Mouse (Mus musculus): ENCODE data around the gene 2010300C02Rik. TPM values are rescaled to one million over a fixed set of nuclear protein-coding genes. Genes with fewer than 3 reads are reported as not detected.

Gene 2010300C02Rik
- 1.6 TPM for total RNA-seq (2023)

DNA sequence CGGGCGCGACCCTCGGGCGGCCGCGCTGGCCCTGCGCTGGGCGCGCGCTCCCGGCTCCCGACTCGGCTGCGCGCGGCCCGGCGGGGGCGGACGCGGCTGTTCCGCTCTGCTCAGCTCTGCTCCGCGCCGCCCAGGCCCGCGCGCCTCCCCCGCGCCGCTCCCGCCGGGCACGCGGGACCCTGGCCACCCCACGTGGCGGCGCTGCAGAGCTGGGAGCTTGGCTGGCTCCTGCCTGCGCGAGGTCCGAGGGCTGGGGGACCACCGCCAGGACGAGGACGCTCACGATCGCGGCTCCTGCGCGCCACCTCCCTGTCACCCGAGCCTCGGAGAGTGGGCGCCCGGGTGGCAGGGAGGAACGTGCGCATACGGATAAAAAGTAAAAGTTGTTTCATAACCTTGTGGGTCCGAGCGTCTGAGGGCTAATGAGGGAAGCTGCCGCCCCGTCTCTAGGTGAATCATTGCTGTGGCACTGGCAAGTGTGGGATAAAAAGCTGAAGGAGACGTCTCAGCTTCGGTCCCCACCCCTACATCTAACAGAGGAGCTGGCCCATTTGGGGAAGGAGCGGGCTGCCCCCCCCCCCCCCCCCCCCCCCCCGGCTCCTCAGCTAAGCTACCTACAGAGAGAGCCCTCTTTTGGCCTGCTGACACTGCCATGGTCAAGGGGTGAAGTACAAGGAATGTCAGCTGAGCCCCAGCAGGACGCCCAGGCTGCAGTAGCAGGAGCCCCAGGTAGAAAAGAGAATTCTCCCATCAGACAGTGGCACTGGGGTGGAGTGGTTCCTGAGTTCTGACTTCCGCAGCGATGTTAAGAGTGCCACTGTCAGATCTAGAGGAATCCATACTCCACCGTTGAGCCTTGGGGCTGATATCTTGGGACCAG is at the start of gene 2010300C02Rik:
Gene 2010300C02Rik (minus strand): TSS at position 325 of the 880 bp plus-strand sequence.

Other genes with a start within 250 kb of the 2010300C02Rik start
- 48.4 TPM for gene Mgat4a, start 179.1 kb downstream of the 2010300C02Rik start, total RNA-seq (2023)
- 3.0 TPM for gene Tsga10, start 146.3 kb upstream of the 2010300C02Rik start, total RNA-seq (2023)
- 1.5 TPM for gene Lipt1, start 151.7 kb upstream of the 2010300C02Rik start, total RNA-seq (2023)
- gene Mitd1, start 170.3 kb upstream of the 2010300C02Rik start, total RNA-seq (2023), result 30.9 TPM
- 149 TPM for gene Mrpl30, start 170.4 kb upstream of the 2010300C02Rik start, total RNA-seq (2023)
- gene Lyg2, start 196.4 kb upstream of the 2010300C02Rik start, total RNA-seq (2023), result not detected
- gene Lyg1, start 237.7 kb upstream of the 2010300C02Rik start, total RNA-seq (2023), result not detected

All from CD4-positive naive resting alpha-beta T cell, adult 57 days (primary cell).